Mouse (Mus musculus): ENCODE measurements around the gene Dmrtc1c1.
"Not testable (repeated sequence)": the region's sequence is repeated elsewhere in the genome, so short reads cannot be mapped to it uniquely, and the experiment has no call there.

Gene Dmrtc1c1

DNA sequence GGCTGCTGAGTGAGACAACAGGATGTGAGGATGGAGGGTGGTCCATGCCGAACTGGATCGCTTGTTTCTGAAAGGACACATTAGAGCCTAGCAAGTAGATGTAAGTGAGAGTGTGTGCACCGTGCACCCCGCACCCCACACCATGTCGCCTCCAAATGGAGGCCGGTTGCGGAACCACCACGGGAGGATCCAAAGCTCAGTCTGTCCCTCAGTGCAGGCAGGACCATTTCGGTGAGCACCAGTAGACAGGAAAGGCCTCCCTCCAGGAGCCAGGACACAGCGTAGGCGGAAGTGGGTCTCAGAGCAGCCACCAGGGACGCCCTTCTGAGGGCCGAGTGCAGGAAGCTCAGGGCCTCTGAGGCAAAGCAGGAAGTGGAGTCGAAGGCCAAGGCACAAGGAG, at the start of gene Dmrtc1c1:
TSS of gene Dmrtc1c1 (plus strand) at position 301 of the 400 bp plus-strand sequence.
- not testable (repeated sequence) for DNase-seq (ENCODE audit: low spot score in 2 of 2)

GRCm38 (mm10) chrX:102765878-102766277, 36.9 kb upstream of the Dmrtc1c1 start:
- DNase-seq (ENCODE audit: low spot score in 2 of 2), result no peak

GRCm38 (mm10) chrX:102812311-102812710, 9.5 kb downstream of the Dmrtc1c1 start:
- no peak for DNase-seq (ENCODE audit: low spot score in 2 of 2)

DNA sequence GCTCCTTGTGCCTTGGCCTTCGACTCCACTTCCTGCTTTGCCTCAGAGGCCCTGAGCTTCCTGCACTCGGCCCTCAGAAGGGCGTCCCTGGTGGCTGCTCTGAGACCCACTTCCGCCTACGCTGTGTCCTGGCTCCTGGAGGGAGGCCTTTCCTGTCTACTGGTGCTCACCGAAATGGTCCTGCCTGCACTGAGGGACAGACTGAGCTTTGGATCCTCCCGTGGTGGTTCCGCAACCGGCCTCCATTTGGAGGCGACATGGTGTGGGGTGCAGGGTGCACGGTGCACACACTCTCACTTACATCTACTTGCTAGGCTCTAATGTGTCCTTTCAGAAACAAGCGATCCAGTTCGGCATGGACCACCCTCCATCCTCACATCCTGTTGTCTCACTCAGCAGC, 51.8 kb downstream of the Dmrtc1c1 start, which contains the start of gene Dmrtc1c2:
TSS of gene Dmrtc1c2 (minus strand) at position 101 of the 400 bp plus-strand sequence.
- not testable (repeated sequence) for DNase-seq (ENCODE audit: low spot score in 2 of 2)

Data from right cerebral cortex, postnatal 36 days (tissue).